Mouse (Mus musculus) heart, embryonic 14.5 days (tissue): ENCODE data around the gene Cdk5. TPM values are rescaled to one million over a fixed set of nuclear protein-coding genes. Genes with fewer than 3 reads are reported as not detected.

ENCODE experiments used
- ATAC-seq: fragments of 200-750 bp; cut with Nextera tagmentation; 2 replicates; pipeline ENCODE4 v1.8.0; 2017; ENCODE audit warnings: low read depth, moderate TSS enrichment; ENCODE audit not compliant: insufficient number of reproducible peaks, insufficient read depth, low FRiP score
- H3K27ac ChIP-seq, 2 experiments: fragments of 200-500 bp in 1 of 2; fragments of 300-500 bp in 1 of 2; sonication (generic) in 1 of 2; replicated peaks in 1 of 2; 2 replicates each; pipeline ENCODE4 v1.5.1; 2012 to 2014; ENCODE audit warnings: low read depth in 2 of 2, low read length in 2 of 2, control low read depth in 1 of 2, mild to moderate bottlenecking in 1 of 2, mixed read lengths in 1 of 2; ENCODE audit not compliant: control insufficient read depth in 1 of 2, insufficient read depth in 1 of 2
- H3K27me3 ChIP-seq: fragments of 300-500 bp; sonication (generic); 2 replicates; pipeline ENCODE4 v1.6.1; 2014; ENCODE audit warnings: mild to moderate bottlenecking, low read length, control low read depth; ENCODE audit not compliant: control insufficient read depth, insufficient read depth
- H3K36me3 ChIP-seq: fragments of 300-500 bp; sonication (generic); 2 replicates; pipeline ENCODE4 v1.6.1; 2014; ENCODE audit warnings: mild to moderate bottlenecking, control low read depth, low read length, mixed read lengths; ENCODE audit not compliant: control insufficient read depth, insufficient read depth
- H3K4me1 ChIP-seq, 2 experiments: fragments of 200-500 bp in 1 of 2; fragments of 300-500 bp in 1 of 2; sonication (generic) in 1 of 2; 2 replicates each; pipeline ENCODE4 v1.6.1; 2012 to 2014; ENCODE audit warnings: low read length in 2 of 2, control low read depth in 1 of 2, mixed read lengths in 1 of 2; ENCODE audit not compliant: control insufficient read depth in 2 of 2, insufficient read depth in 2 of 2
- H3K4me2 ChIP-seq: fragments of 300-500 bp; sonication (generic); 2 replicates; pipeline ENCODE4 v1.6.1; 2014; ENCODE audit warnings: mild to moderate bottlenecking, low read length
- H3K4me3 ChIP-seq, 2 experiments: fragments of 200-500 bp in 1 of 2; fragments of 300-500 bp in 1 of 2; sonication (generic) in 1 of 2; 2 replicates each; pipeline ENCODE4 v1.5.1; 2012 to 2014; ENCODE audit warnings: low read length in 2 of 2, mild to moderate bottlenecking in 2 of 2, control low read depth in 1 of 2, low read depth in 1 of 2, moderate library complexity in 1 of 2; ENCODE audit not compliant: control insufficient read depth in 1 of 2, insufficient read depth in 1 of 2
- H3K9ac ChIP-seq: fragments of 300-500 bp; sonication (generic); 2 replicates; pipeline ENCODE4 v1.6.1; 2014; ENCODE audit warnings: mild to moderate bottlenecking, low read length
- H3K9me3 ChIP-seq: fragments of 300-500 bp; sonication (generic); 2 replicates; pipeline ENCODE4 v1.6.1; 2016; ENCODE audit warnings: low read length, control low read depth; ENCODE audit not compliant: control insufficient read depth
- WGBS: fragments of 180-500 bp; shearing (Covaris S2); extraction: QIAGEN DNeasy Blood & Tissue Kit; methylation state at CpG from one replicate; pipeline ENCODE4 v1.1.7; 2014; 5-methylcytosine and 5-hydroxymethylcytosine counted together
- polyA plus RNA-seq: library from polyadenylated mRNA; unstranded; fragments of >200 nt; fragmentation: Nextera tagmentation; extraction: Ambion mirVana; gene quantifications from 2 replicates; pipeline ENCODE4 v1.2.1, GENCODE M21; 2014

Gene Cdk5
- polyA plus RNA-seq, 1 experiment from 2014 or later: 31.0 TPM

GRCm38 (mm10) chr5:24420381-24420780 is 2.9 kb downstream of the Cdk5 start:
- ATAC-seq: no peak
- H3K4me3 ChIP-seq: no peak overlapping the region
- H3K4me1 ChIP-seq: peaks cover 8 to 16% of the 10 kb centered on the region in 2 experiments
- 0 out of 2 replicates have a peak, but pooled peaks cover 2% of the 10 kb centered on the region for H3K27me3 ChIP-seq
- H3K27ac ChIP-seq: no peak overlapping the region
- no peak overlapping the region for H3K9ac ChIP-seq
- peaks cover 35% of the 10 kb centered on the region for H3K36me3 ChIP-seq
- 89% methylated on average over 9 of the region's 9 CpGs for WGBS
- no peak overlapping the region for H3K4me2 ChIP-seq
- no peaks in the 10 kb centered on the region for H3K9me3 ChIP-seq

GRCm38 (mm10) chr5:24417587-24417986 is 5.7 kb downstream of the Cdk5 start:
- H3K4me1 ChIP-seq: peaks cover 0 to 2% of the 10 kb centered on the region in 2 experiments; a peak in 3 of 4 replicates
- no peak for ATAC-seq
- peaks cover 12% of the 10 kb centered on the region; the same call in 1 of the 2 replicates for H3K27me3 ChIP-seq
- H3K9me3 ChIP-seq: no peaks in the 10 kb centered on the region
- no peak overlapping the region for H3K4me3 ChIP-seq
- peaks cover 35% of the 10 kb centered on the region for H3K36me3 ChIP-seq
- no peak overlapping the region for H3K9ac ChIP-seq
- no peak overlapping the region for H3K4me2 ChIP-seq
- WGBS: 79% methylated on average over 10 of the region's 10 CpGs
- no peak overlapping the region for H3K27ac ChIP-seq

GRCm38 (mm10) chr5:24416222-24416736 is 7.1 kb downstream of the Cdk5 start:
- H3K4me3 ChIP-seq: no peak overlapping the region
- no peaks in the 10 kb centered on the region for H3K9me3 ChIP-seq
- WGBS: under 1% methylated on average over 21 of the region's 21 CpGs
- H3K4me1 ChIP-seq: peaks cover 0 to 2% of the 10 kb centered on the region in 2 experiments; a peak in 1 of 4 replicates
- peaks cover 12% of the 10 kb centered on the region; the same call in 1 of the 2 replicates for H3K27me3 ChIP-seq
- peaks cover 32% of the 10 kb centered on the region for H3K36me3 ChIP-seq
- no peak overlapping the region for H3K4me2 ChIP-seq
- ATAC-seq: peak; percentile 27; the same call in 1 of the 2 replicates
- no peak overlapping the region for H3K27ac ChIP-seq
- no peak overlapping the region for H3K9ac ChIP-seq

- Histone ChIP-seq H3K27ac (no peak overlapping the region), H3K9me3 (no peaks in the 10 kb centered on the region), H3K4me2 (no peak overlapping the region), H3K27me3 (peaks cover 12% of the 10 kb centered on the region; the same call in 1 of the 2 replicates), H3K36me3 (peaks cover 13% of the 10 kb centered on the region), H3K4me1 (peaks cover 0 to 2% of the 10 kb centered on the region in 2 experiments; a peak in 1 of 4 replicates), H3K9ac (no peak overlapping the region), H3K4me3 (no peak overlapping the region)
- no peak for ATAC-seq
- 83% methylated on average over 13 of the region's 13 CpGs for WGBS
These were observed 9.4 kb downstream of the Cdk5 start for GRCm38 (mm10) chr5:24413938-24414337.

- H3K9me3 ChIP-seq: no peaks in the 10 kb centered on the region
These were observed 10.2 kb downstream of the Cdk5 start, which contains the start of gene Asic3 for GRCm38 (mm10) chr5:24413042-24413693. Gene Asic3 (plus strand): TSS chr5:24413392.

GRCm38 (mm10) chr5:24412063-24412462 is 11.3 kb downstream of the Cdk5 start:
- ATAC-seq: no peak
- Histone ChIP-seq H3K9me3 (no peaks in the 10 kb centered on the region), H3K9ac (no peak overlapping the region), H3K27me3 (peaks cover 11% of the 10 kb centered on the region; the same call in 1 of the 2 replicates), H3K36me3 (peaks cover 14% of the 10 kb centered on the region), H3K4me2 (no peak overlapping the region), H3K4me1 (peaks cover 0 to 2% of the 10 kb centered on the region in 2 experiments; a peak in 1 of 4 replicates), H3K27ac (no peak overlapping the region), H3K4me3 (no peak overlapping the region)
- WGBS: 61% methylated on average over 2 of the region's 2 CpGs

More at GRCm38 (mm10) chr5:24413042-24413693, 10.2 kb downstream of the Cdk5 start, which contains the start of gene Asic3:
- H3K27me3 ChIP-seq: peaks cover 12% of the 10 kb centered on the region; the same call in 1 of the 2 replicates
- H3K9ac ChIP-seq: no peak within 1 kb of the TSS
- H3K4me2 ChIP-seq: no peak within 1 kb of the TSS
- no peak within 1 kb of the TSS for H3K4me3 ChIP-seq
- ATAC-seq: no peak
- H3K36me3 ChIP-seq: peaks cover 5% of the 10 kb centered on the region; the same call in 1 of the 2 replicates
- H3K4me1 ChIP-seq: peaks cover 0 to 2% of the 10 kb centered on the region in 2 experiments; a peak in 1 of 4 replicates
- WGBS: 39% methylated on average over 11 of the region's 11 CpGs
- H3K27ac ChIP-seq: no peak within 1 kb of the TSS

- ATAC-seq: no peak
- peaks cover 0 to 2% of the 10 kb centered on the region in 2 experiments; a peak in 1 of 4 replicates for H3K4me1 ChIP-seq
- no peak overlapping the region for H3K4me2 ChIP-seq
- no peak overlapping the region for H3K27ac ChIP-seq
- H3K4me3 ChIP-seq: no peak overlapping the region
- no peak overlapping the region for H3K9ac ChIP-seq
- H3K36me3 ChIP-seq: peaks cover 33% of the 10 kb centered on the region
- 81% methylated on average over 2 of the region's 2 CpGs for WGBS
- H3K27me3 ChIP-seq: peaks cover under 1% of the 10 kb centered on the region; the same call in 1 of the 2 replicates
- no peaks in the 10 kb centered on the region for H3K9me3 ChIP-seq
These were observed 13.9 kb downstream of the Cdk5 start for GRCm38 (mm10) chr5:24409466-24409865.
